Mouse (Mus musculus): ENCODE data around the gene Smad3. TPM values are rescaled to one million over a fixed set of nuclear protein-coding genes. Genes with fewer than 3 reads are reported as not detected.

Smad3 gene
- total and polyA plus RNA-seq, 3 experiments, result 7.5 to 10.2 TPM; not detected in 1

DNA sequence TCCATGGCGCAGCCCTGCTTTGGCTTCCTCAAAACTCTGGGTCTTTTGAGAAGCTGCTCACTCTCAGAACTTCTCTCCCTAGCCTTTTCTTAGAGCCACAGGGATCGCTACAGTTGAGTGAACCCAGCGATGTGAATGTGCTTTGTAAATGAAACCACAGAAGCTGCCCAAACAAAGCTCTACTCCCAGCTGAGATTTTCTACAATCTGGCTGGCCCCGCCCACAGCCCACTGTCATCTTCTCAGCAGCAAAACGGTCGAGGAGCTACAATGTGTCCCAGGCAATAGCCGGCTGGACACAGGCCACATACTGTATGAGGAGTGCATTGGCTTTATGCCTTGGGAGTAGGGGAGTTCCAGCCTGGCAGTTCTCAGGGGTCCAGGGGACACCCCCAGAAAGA lies 104.1 kb downstream of the Smad3 start:
- Histone ChIP-seq H3K36me3 (ENCODE audit: control insufficient read depth in 1 of 2, insufficient read depth in 2 of 2, low read length in 2 of 2) (no peaks in the 10 kb centered on the region), H3K4me3 (ENCODE audit: control insufficient read depth in 1 of 2, insufficient read depth in 1 of 2, low read depth in 2 of 2, low read length in 2 of 2) (no peak overlapping the region), H3K27ac (ENCODE audit: control insufficient read depth, low read depth, low read length) (no peak overlapping the region), H3K27me3 (ENCODE audit: control insufficient read depth in 1 of 2, insufficient read depth in 2 of 2, low read length in 2 of 2) (no peaks in the 10 kb centered on the region), H3K79me2 (ENCODE audit: control insufficient read depth, insufficient read depth, low read length, poor library complexity) (no peaks in the 10 kb centered on the region), H3K9me3 (replicated peaks; ENCODE audit: insufficient read depth, low read length) (no peaks in the 10 kb centered on the region), H3K9ac (ENCODE audit: control insufficient read depth, low read depth, low read length, poor library complexity, severe bottlenecking) (no peak overlapping the region), H3K4me1 (ENCODE audit: control insufficient read depth in 1 of 2, insufficient read depth in 2 of 2, low read length in 2 of 2) (no peaks in the 10 kb centered on the region)
- no peak for DNase-seq (ENCODE audit: low read depth, low spot score)
- TF ChIP-seq ZMIZ1 (IDR thresholded peaks at IDR 0.05; ENCODE audit: low read depth, low read length), result no peak
- no peak for TF ChIP-seq TBP (IDR thresholded peaks at IDR 0.05; ENCODE audit: low read depth, low read length)
- no peak for TF ChIP-seq RCOR1 (IDR thresholded peaks at IDR 0.05; ENCODE audit: low read depth, low read length)
- TF ChIP-seq JUND (IDR thresholded peaks at IDR 0.05; ENCODE audit: low read depth, low read length), result no peak
- no peak for TF ChIP-seq MXI1 (IDR thresholded peaks at IDR 0.05; ENCODE audit: low read depth, low read length)
- no peak for TF ChIP-seq CHD1 (IDR thresholded peaks at IDR 0.05; ENCODE audit: low read depth, low read length)
- no peak for TF ChIP-seq GATA1 (IDR thresholded peaks at IDR 0.05; ENCODE audit: low read depth, low read length)
- no peak for TF ChIP-seq POLR2AphosphoS2 (IDR thresholded peaks at IDR 0.05; ENCODE audit: low read length)
- no peak for TF ChIP-seq RAD21 (IDR thresholded peaks at IDR 0.05; ENCODE audit: low read depth, low read length)
- no peak for TF ChIP-seq POLR2A (IDR thresholded peaks at IDR 0.05; ENCODE audit: control insufficient read depth in 1 of 2, insufficient read depth in 1 of 2, low read depth in 1 of 2, low read length in 2 of 2, poor library complexity in 1 of 2)
- TF ChIP-seq HCFC1 (IDR thresholded peaks at IDR 0.05; ENCODE audit: low read depth, low read length), result no peak
- TF ChIP-seq BHLHE40 (IDR thresholded peaks at IDR 0.05; ENCODE audit: borderline replicate concordance, low read depth, low read length), result no peak
- TF ChIP-seq CTCF (IDR thresholded peaks at IDR 0.05 in 2 of 3, conservative IDR thresholded peaks at IDR 0.05 in 1 of 3; ENCODE audit: control insufficient read depth in 1 of 3, insufficient read depth in 1 of 3, low read depth in 2 of 3, low read length in 3 of 3, poor library complexity in 1 of 3, severe bottlenecking in 1 of 3), result no peak
- no peak for TF ChIP-seq TCF12 (IDR thresholded peaks at IDR 0.05; ENCODE audit: low read depth, low read length)
- TF ChIP-seq ZKSCAN1 (IDR thresholded peaks at IDR 0.05; ENCODE audit: low read depth, low read length), result no peak

GRCm38 (mm10) chr9:63651594-63651993 lies 106.2 kb downstream of the Smad3 start:
- Histone ChIP-seq H3K9me3 (replicated peaks; ENCODE audit: insufficient read depth, low read length) (no peaks in the 10 kb centered on the region), H3K4me1 (ENCODE audit: control insufficient read depth in 1 of 2, insufficient read depth in 2 of 2, low read length in 2 of 2) (no peaks in the 10 kb centered on the region), H3K79me2 (ENCODE audit: control insufficient read depth, insufficient read depth, low read length, poor library complexity) (no peaks in the 10 kb centered on the region), H3K4me3 (ENCODE audit: control insufficient read depth in 1 of 2, insufficient read depth in 1 of 2, low read depth in 2 of 2, low read length in 2 of 2) (no peak overlapping the region), H3K27ac (ENCODE audit: control insufficient read depth, low read depth, low read length) (no peak overlapping the region), H3K9ac (ENCODE audit: control insufficient read depth, low read depth, low read length, poor library complexity, severe bottlenecking) (no peak overlapping the region), H3K36me3 (ENCODE audit: control insufficient read depth in 1 of 2, insufficient read depth in 2 of 2, low read length in 2 of 2) (no peaks in the 10 kb centered on the region), H3K27me3 (ENCODE audit: control insufficient read depth in 1 of 2, insufficient read depth in 2 of 2, low read length in 2 of 2) (no peaks in the 10 kb centered on the region)
- no peak for DNase-seq (ENCODE audit: low read depth, low spot score)
- no peak for TF ChIP-seq POLR2AphosphoS5 (IDR thresholded peaks at IDR 0.05; ENCODE audit: borderline replicate concordance, low read depth, low read length)
- no peak for TF ChIP-seq MXI1 (IDR thresholded peaks at IDR 0.05; ENCODE audit: low read depth, low read length)
- no peak for TF ChIP-seq ETS1 (IDR thresholded peaks at IDR 0.05; ENCODE audit: low read depth, low read length)
- TF ChIP-seq KAT2A (conservative IDR thresholded peaks at IDR 0.05; ENCODE audit: low read depth, low read length), result no peak
- no peak for TF ChIP-seq MYB (IDR thresholded peaks at IDR 0.05; ENCODE audit: low read depth, low read length)
